Mouse (Mus musculus): ENCODE data around the gene Prdm8.

The Prdm8 gene

DNA sequence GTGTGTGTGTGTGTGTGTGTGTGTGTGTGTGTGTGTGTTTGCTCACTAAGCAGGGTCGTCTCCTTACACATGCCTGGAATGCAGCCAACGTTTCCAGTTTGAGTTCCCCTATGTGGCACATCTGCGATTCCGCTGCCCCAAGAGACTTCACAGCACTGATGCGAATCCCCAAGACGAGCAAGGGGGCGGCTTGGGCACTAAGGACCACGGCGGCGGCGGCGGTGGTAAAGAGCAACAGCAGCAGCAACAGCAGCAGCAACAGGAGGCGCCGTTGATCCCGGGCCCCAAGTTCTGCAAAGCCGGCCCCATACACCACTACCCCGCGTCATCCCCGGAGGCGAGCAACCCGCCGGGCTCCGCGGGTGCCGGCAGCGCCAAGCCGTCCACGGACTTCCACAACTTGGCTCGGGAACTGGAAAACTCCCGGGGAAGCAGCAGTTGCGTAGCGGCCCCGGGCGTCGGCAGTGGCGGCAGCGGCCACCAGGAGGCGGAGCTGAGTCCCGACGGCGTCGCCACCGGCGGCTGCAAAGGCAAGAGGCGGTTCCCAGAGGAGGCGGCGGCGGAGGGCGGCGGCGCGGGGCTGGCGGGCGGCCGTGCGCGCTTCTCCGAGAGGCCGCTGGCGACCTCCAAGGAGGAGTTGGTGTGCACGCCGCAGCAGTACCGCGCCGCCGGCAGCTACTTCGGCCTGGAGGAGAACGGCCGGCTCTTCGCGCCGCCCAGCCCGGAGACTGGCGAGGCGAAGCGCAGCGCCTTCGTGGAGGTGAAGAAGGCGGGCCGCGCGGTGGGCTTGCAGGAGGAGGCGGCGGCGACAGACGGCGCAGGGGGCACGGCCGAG is 18.2 kb downstream of the Prdm8 start:
- peak; percentile 87 for DNase-seq

DNA sequence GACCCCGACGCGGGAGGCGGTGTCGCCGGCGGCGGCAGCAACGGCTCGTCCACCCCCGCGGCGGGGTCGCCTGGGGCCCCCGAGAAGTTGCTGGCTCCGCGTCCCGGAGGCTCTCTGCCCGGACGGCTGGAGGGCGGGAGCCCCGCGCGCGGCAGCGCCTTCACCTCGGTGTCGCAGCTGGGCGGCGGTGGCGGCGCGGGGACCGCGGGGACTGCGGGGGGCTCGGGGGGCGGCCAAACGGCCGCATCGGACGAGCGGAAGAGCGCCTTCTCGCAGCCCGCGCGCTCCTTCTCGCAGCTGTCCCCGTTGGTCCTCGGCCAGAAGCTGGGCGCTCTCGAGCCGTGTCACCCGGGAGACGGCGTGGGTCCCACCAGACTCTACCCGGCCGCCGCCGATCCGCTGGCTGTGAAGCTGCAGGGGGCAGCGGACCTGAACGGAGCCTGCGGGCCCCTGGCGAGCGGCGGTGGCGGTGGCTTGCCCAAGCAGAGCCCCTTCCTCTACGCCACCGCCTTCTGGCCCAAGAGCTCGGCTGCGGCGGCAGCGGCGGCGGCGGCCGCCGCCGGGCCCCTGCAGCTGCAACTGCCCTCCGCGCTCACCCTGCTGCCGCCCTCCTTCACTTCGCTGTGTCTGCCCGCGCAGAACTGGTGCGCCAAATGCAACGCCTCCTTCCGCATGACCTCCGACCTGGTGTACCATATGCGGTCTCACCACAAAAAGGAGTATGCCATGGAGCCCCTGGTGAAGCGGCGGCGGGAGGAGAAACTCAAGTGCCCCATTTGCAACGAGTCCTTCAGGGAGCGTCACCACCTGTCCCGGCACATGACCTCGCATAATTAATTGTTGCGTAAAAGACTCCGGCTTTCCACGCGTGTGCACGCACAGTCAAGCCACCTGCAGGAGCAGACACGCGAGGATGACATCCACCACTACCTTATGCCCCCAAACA is 19.1 kb downstream of the Prdm8 start:
- DNase-seq = no peak

DNA sequence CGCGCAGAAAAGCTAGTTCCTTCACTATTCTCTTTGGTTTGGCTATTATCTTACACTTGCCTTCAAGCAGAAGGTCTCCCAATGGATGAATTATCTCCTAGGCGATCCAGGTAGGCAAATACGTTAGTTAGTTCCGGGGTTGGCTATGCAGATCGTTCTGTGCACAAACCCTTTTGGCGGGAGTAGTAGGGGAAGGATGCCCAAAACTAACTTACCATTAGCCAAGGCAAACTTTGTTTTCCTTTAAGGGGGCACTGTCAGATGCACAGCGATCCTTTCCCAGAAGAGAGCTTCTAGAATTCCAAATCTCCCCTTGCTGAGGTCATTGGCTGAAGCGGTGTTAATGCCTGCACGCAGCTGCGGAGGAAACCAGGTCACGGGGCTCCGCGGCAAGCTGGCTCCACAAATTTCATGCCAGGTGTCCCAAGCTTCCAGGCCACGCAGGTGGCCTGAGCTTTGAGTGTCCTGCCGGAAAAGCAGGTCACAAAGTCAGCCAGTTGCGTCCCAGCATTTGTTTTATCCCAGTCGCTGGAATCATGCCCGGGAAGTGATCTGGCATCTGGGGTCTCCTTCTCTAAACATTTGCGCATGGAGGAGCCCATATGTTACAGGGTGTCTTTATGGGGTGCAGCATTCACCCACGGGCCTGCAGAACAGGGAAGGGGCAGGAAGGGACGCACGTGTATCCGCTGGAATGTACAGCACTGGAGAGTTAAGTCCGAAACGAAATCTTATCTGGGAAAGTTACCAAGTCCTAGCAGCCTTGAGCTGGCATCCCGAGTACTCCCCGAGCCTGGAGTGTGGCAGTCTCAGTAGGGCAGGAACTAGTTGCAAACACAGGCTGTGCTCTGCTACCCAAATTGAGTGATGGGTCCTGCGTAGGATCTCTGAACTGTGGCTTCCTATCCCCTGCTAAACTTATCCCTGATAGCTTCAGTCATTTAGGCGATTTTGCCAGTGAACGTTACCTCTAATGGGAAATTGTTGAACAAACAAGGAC is 22.5 kb downstream of the Prdm8 start:
- DNase-seq = no peak

DNA sequence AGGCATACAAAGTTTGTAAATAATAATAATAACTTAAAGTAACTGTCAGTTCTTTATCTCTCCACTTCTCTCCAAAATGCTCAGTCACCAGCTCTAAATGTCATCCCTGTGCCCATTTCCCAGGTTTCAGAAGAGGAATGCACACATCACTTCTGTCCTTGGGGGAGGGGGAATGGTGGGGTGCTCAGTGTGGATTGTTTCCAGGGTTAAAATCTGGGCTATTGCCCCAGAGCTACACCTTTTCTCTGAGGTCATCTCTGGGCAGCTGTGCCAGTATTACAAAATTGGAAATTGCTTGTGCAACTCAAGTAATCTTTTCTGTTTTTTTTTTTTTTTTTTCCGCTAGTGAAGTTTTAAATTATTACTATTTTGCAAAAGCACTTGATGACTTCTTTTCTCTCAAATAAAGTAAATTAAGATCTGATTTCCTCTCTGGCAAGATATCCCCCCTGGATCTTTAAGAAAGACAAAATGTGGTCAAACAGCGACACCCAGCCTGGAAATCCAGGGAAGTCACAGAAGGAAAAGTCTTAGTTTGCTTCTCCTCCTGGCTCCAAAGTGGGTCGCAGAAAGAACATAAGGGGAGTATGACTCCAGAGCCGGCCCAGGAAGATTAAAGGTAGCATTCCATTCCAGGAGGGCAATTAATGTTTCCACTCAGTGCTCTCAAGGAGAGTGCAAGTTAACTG is 25.4 kb downstream of the Prdm8 start:
- no peak for DNase-seq

DNA sequence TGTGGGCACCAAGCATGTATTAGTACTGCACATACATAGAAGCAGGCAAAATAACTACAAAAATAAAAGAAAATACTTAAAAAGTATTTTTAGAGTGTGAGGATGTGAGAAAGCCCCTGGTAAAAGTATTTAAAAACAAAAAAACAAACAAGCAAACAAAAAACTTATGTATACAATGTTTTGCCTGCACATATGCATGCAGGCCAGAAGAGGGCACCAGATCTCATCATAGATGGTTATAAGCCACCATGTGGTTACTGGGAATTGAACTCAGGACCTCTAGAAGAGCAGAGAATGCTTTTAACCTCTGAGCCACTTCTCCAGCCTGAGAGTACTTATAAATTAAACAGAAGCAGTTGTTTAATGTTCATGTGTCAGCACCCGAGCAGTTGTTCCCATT is 28.0 kb downstream of the Prdm8 start:
- DNase-seq = no peak

DNA sequence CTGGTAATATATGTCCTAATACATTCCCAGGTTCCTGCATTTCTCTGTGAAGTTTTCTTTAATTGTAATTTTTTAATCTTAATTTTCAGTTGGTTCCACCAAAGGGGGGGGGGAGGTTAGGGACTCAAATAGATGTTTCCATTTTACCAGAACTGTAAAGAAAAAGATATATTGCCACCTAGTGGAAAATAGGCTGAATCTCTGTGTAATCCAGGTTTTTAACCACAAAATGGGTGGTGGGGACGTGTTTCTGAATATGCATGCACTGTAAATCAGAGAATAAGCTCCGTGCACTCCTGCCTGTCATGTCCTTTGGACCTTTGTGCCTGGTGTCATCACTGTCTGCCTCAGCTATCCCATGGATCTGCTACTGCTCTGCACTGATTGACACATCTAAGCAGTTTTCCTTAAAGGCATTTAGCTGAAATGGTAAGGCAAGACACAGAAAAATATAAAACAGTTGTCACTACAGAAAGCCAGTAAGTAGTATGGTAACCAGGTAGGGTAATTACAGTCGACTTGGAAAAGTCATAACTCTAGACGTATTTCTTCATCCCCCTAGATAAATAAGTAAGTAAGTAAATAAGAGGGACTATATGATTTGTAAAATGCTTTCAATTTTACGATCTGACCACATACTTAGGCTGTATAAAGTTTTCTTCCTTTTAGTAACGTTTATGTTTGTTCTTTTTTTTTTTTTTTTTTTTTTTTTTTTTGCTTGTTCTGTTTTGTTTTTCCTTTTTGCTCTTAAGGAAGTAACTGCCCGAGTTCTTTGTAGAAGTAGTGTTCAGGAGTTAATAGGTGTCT is 31.6 kb downstream of the Prdm8 start:
- DNase-seq = no peak

DNA sequence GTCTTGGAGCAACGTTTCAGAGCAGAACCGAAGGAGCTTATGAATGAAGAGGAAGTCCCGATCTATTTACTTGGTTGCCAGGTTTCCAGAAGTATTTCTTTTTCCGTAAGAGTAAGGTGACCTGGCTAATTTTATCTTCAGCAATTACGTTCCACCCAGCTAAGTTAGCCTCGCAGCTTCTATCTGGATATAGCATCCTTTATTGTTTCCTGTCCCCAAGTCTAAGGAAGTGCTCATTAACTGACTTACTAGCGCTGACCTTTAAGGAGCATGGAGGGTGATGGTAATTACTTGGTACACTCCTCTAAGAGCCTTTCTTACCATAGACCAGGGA is 32.2 kb downstream of the Prdm8 start:
- no peak for DNase-seq

DNA sequence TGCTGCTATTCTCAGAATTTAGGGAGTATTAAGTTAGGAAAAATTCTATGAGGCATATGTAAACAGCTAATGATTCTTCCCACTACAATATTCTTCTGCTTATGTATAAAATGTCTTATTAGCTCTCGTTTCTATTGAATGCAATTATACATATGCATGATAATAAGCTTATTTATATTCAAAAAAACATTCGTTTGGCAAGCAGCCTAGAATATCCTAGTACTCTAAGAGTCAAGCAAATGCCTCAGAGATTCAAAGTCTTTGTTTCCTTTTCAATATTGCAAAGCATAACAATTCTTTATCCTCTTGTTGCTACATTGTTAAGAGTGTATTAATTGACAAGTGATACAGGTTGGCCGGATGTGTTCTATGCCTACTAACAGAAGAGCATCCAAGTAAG is 34.6 kb downstream of the Prdm8 start:
- DNase-seq = no peak

DNA sequence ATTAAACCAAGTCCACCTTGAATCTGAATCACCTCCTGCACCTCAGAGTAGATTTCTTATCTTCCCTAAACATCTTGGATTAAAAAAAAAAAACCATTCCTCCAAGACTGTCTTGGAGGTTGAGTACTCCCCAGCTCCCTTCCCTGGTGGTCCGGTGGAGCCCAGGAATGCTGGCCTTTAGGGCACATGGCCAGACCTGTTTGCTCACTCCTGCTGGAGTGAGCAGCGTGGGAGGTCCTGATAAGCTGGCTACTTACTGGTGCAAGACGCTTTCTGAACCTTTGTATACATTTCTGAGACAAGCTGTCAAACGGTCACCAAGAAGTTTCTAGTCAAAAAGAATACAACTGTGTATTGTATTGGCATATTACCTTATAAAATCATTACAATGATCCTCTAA is 36.0 kb downstream of the Prdm8 start:
- DNase-seq = no peak

DNA sequence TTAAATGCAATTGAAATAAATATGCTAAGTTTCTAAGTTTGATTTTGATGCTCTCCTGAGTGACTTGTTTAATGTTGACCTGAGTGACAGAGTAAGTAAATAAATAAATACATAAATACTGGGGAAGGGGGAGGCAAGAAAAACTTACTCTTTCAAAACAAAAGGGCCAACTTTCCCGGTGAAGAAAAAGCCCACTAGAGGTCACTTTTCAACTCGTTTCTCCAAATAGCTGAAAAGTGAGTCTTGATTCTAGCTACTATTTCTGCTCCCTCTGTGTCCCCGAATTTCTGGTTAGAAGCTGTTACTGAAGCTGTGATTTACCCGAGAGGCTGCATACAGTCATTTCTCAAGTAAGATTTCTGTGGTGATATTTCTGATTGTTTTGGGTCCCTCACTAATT is 45.5 kb downstream of the Prdm8 start:
- DNase-seq = no peak

DNA sequence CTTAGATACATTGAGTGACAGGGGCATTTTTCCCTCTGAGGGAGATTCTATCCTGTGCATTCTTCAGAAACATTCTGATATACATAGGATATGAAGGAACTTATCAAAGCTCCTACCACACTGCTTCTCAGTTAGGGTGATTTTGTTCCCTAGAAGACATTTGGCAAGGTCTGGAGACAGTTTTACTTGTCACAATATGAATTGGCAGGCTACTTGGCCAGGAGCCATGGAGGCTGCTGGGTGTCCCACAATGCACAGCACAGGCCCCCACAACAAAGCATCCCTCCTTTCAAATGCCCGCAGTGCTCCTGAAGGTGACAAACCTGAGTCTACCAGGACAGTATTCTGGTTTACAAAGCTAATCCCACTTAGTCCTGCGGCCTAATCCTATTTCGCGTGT is 55.0 kb downstream of the Prdm8 start:
- no peak for DNase-seq

DNA sequence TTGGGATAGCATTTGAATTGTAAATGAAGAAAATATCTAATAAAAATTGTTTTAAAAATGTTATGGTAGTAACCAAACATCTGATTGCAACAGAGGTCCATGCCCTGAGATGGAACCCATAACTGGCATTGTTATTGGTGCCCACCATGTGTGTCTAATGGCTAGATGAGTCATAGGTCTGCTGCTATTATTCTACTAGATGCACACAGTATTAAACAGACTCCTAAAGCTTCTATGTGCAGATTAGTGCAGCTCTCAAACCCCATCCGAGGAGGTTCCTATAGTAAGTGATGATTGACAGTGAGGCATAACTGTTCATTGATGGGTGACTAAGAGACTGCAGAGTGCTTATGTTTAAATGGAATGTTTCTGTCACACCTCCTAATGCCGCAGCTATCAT is 59.7 kb downstream of the Prdm8 start:
- DNase-seq = no peak

DNA sequence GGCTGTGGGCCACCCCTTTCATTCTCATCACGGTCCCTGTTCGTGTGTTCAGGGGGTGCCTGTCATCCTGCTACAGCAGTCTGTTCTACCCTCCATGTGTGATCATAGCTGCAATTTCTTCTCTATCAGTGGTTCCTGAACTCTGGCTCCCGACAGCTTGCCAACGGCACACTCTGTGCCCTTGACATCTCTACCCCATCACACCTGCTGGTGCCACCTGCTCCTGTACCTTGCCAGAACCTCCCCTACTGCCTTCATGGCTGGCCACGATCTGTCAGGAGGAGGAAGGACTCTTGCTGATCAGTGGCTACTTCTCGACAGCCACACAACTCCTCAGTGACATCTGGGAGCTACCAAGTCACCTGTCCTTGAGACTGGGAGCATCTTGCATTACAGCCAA is 62.5 kb downstream of the Prdm8 start:
- DNase-seq = no peak

DNA sequence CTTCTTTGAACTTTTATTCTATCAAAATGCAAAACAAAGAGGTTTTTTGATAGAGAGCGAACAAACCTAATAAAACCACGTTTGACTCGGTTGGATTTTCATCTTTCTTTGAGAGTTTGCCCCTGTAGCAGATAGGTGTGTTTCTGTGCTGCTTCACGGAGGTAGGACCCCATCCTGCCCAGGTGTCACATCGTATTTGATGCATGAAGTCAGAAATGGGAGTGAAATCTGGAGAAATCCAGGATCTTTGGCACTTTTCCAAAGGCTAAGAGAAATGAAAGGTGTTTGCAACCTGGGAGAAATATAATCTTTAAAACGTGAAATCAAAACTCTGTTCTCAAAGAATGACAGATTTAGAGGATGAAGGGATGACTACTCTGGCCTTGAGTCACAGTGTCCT is 71.5 kb downstream of the Prdm8 start:
- no peak for DNase-seq
